Mouse (Mus musculus) C2C12 (cell line): ENCODE data around the gene Hnrnpl.

ENCODE experiments used
- CEBPB ChIP-seq: IDR thresholded peaks from one replicate; pipeline ENCODE4 v1.6.1; 2011; ENCODE audit warnings: low read depth, mild to moderate bottlenecking, control low read depth, moderate library complexity
- CTCF ChIP-seq: IDR thresholded peaks from one replicate; pipeline ENCODE4 v1.5.1; 2011; ENCODE audit not compliant: control insufficient read depth, insufficient read depth, insufficient read length
- FOSL1 ChIP-seq: IDR thresholded peaks from one replicate; pipeline ENCODE4 v1.8.0; 2011; ENCODE audit warnings: mild to moderate bottlenecking, low read length; ENCODE audit not compliant: poor library complexity, insufficient read depth, severe bottlenecking
- MAX ChIP-seq: IDR thresholded peaks from one replicate; pipeline ENCODE4 v1.6.1; 2011; ENCODE audit warnings: mild to moderate bottlenecking, control low read depth
- MYOD1 ChIP-seq: IDR thresholded peaks from one replicate; pipeline ENCODE4 v1.6.1; 2011; ENCODE audit warnings: low read depth; ENCODE audit not compliant: control insufficient read depth, insufficient read length
- MYOG ChIP-seq: IDR thresholded peaks from one replicate; pipeline ENCODE4 v1.6.1; 2011; ENCODE audit not compliant: control insufficient read depth, insufficient read length; ENCODE audit errors: extremely low read depth
- USF1 ChIP-seq: IDR thresholded peaks from one replicate; pipeline ENCODE4 v1.6.1; 2011; ENCODE audit warnings: low read depth, mild to moderate bottlenecking, control low read depth, moderate library complexity

GRCm38 (mm10) chr7:28809401-28810089, 1.2 kb downstream of the Hnrnpl start:
- TF ChIP-seq MAX: no peak
- no peak for TF ChIP-seq CTCF
- no peak for TF ChIP-seq FOSL1
- no peak for TF ChIP-seq USF1
- TF ChIP-seq MYOG: no peak
- no peak for TF ChIP-seq CEBPB
- TF ChIP-seq MYOD1: no peak
